Mouse (Mus musculus) adrenal gland, postnatal 4 days (tissue): Measurements from ENCODE around the gene Spdye4b. TPM values are rescaled to one million over a fixed set of nuclear protein-coding genes. Genes with fewer than 3 reads are reported as not detected.
"Not testable (repeated sequence)": the region's sequence is repeated elsewhere in the genome, so short reads cannot be mapped to it uniquely, and the experiment has no call there.

Experiments
- DNase-seq, 2 experiments: peaks; one replicate each; pipeline ENCODE4 v3.0.0; 2021 to 2022; ENCODE audit warnings: low spot score in 2 of 2, mixed read lengths in 2 of 2
- long read RNA-seq, 2 experiments: library from polyadenylated mRNA; stranded (forward); transcript quantifications; one replicate each; pipeline ENCODE4 v2.0.0; 2021
- total RNA-seq, 2 experiments: library from RNA; stranded (reverse); gene quantifications; 2 replicates each; pipeline ENCODE4 v1.2.3; 2021

The Spdye4b gene
- total RNA-seq, result not detected
- long read RNA-seq, experiment 1, result 0 reads
- long read RNA-seq, experiment 2, result 0 reads

DNA sequence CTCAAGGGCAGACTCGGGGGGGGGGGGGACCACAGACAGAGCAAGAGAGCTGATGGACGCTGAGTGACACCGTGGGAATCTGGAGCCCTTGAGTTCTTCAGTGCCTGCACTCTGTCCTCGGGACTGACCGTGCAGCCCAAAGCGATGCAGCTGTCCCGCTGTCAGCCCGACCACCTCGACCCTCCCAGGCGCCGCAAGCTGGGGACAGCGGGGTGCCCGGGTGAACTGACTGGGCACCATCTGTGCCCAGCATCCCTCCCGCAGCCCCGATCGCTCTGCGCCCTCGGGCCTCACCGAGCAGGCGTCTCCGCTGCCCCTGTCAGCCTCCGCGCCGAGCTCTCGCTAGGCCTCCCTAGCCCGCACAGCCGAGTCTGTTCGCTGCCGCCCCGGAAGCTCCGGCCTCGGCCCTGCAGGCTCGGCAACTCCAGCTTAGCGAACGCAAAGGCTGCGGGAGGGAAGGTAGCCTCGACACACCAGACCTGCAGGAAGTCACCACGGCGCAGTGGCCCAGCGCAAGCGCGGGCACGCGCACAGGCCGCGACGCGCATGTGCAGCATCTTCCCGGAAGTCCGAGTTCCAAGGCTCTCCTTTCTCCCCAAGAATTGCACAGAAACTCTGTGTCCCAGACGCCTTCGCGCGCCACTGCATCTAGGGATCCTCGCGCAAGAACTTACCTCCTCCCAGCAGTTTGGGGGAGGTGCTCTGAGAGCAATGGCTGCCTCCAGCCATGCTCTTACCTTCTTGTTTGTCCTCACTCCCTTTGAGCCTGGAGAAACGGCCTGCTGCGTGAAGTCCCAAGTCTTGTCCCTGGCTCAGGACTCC, at the start of gene Spdye4b, which contains the start of gene Rbak:
Gene Spdye4b, plus strand, starts transcription at position 763 of the 822 bp plus-strand sequence.
Gene Rbak, minus strand, starts transcription at position 521 of the 822 bp plus-strand sequence.
- DNase-seq, result peak; percentile 63 to 85

DNA sequence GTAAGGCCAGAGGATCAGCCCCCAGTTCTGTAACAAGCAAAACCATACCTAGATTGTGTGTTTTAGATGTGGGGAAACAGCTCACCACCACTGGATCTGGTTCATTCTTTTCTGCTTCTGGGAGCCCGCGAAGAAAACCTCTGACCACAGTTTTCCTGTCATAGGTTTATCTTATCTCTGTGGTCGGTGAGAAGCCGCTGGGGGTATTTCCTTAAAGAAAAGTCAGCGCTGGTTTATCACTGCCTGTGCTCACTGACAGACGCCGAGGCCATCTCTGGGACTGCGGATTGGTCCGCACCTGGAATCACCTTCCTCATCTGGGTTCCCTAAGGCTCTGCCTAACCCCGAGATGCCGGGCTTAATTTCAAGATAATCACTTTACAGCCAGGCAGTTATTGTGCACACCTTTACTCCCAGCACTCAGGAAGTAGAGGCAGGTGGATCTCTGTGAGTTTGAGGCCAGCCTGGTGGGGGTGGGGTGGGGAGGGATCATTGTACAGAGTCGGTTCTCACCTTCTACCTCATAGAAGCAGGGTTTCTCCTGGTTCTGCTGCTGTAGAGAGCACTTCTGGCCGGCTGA, 47.8 kb upstream of the Spdye4b start:
- DNase-seq, result no peak

DNA sequence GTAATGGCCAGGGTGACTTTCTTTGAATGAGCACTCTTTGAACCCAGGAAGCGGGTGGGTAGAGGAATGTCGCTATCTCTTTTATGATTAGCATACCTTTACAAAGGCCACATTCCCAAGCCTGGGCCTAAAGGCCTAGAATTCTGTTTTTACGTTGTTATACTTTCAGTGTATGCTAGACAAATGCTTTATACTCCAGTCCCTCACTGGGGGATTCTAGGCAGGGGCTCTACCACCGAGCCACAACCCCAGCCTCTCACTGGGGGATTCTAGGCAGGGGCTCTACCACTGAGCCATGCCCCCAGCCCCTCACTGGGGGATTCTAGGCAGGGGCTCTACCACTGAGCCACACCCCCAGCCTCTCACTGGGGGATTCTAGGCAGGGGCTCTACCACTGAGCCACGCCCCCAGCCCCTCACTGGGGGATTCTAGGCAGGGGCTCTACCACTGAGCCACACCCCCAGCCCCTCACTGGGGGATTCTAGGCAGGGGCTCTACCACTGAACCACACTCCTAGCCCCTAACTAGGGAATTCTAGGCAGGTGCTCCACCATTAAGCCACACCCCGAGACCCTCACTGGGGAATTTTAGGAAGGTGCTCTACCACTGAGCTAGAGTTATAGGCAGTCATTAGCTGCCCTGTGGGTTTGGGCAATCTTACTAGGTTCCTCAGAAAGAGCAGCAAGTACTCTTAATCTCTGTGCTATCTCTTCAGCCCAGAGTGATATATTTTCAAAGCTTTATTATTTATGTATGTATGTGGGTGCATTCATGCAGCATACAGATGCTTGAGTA, 46.4 kb upstream of the Spdye4b start:
- DNase-seq, result not testable (repeated sequence)

DNA sequence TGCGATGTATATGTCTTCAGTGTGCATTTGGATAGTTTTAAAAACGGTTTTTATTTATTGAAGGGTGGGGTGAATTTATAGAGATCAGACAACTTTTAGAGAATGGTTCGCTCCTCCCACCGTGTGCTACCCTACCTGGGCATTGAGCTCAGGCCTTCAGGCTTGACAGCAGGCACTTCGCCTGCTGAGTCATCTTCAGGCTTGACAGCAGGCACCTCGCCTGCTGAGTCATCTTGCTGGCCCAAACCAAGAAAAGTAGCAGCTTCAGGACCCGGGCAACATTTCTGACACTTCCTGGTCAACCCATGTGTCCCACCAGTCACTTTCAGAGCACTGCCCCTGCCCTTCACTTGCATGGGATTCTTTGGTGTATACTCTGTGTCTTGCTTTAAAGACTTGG, 45.8 kb upstream of the Spdye4b start:
- DNase-seq, result no peak

DNA sequence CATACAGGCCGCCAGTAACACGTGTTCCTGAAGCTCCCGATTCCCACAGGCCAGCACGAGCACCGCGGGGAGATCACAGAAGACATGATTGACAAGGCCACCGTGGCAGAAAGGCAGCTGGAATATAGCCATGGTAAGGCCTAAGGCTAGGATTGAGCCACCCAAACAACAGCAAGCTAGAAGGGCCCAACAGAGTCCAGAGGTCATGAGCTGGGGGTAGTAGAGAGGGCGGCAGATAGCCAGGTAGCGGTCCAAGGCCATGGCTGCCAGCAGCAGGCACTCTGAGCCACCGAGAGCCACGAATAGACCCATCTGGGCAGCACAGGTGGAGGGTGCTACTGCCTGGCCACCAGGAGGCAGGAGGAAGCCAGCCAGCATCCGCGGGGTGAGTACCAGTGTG, 43.2 kb upstream of the Spdye4b start:
- DNase-seq, result no peak

DNA sequence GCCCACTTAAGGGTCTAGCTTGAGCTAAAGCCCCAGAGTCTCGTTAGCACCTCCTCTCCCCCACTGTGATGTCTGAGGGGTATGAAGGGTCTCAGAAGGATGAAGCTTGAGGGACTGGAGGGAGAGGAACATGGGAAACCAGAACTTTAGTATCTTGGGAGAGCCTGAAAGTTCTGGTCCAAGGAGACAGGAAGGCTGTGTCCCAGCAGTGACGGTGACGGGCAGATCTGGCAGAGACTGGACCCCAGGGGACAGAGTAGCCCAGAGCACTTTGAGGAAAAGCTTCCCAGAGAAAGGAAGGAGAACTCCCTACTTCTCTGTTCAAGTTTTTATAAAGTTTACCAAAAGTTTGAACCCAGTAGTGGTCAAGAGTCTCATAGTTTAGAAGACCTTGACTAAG, 33.3 kb upstream of the Spdye4b start, which contains the start of gene Olfr718-ps1:
Gene Olfr718-ps1, minus strand, starts transcription at position 101 of the 400 bp plus-strand sequence.
- DNase-seq, result no peak

DNA sequence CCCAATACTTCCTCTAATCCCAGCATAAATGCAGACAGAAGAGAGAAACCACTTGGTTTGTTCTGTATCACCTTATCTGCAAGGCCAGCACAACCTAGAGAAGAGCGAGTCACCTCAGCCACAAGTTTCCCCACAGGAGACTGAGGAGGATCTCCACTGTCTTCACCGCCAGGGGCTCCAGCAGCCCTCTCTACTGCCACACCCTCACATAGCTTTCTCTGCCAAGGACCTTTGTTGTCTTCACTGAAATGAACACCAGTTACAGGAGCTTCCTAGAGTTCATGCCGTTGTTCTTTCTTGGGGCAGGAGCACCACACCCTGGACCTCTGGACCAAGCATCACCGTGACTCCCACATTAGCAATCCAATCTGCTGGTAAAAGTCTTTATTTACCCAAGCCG, 32.2 kb upstream of the Spdye4b start:
- DNase-seq, result no peak

DNA sequence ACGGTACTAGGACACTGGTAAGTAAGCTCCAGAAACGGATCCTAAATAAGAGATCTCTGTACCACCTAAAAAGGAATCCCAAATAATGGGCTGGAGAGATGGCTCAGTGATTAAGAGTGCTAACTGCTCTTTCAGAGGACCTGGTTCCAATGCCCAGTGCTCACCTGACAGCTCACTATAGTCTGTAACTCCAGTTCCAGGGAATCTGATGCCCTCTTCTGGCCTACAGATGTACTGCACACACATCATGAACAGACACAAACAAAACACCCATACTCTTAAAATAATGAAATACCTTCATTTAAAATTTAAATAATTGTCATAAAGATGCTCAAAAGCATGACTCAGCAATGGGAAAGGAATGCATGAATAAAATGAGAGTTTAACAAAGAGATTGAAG, 31.3 kb upstream of the Spdye4b start:
- no peak for DNase-seq

DNA sequence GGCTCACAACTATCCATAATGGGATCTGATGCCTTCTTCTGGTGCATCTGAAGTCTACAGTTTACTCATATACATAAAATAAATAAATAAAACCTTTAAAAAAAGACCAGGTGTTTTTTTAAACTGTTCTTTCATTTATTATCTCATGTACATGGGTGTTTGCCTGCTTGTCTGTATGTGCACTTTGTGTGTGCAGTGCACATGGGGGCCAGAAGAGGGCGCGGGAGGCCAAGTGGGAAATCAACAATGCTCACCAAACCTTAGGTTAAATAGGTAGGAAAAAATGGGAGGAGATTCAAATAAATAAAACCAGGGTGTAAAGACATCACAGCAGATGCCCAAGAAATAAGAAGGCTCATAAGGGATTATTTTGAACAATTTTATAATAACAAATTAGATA, 30.8 kb upstream of the Spdye4b start:
- DNase-seq, result no peak

DNA sequence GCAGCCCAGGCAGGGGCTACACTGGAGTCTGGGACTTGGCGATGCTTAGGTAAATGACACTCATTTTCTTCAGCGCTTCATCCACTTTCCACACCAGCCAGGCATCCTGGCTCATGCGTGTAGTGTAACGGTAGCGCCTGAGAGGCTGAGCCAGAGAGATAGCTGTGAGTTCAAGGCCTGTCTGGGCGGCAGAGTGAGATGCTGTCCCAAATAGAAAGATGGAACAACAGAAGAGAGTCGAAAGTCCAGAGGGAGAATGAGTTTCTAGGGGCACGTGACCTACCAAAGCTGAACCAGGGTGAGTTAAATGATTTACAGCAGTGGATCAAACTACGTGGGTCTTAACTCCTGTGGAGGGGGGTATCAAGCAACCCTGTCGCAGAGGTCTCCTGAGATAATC, 27.1 kb upstream of the Spdye4b start:
- no peak for DNase-seq

DNA sequence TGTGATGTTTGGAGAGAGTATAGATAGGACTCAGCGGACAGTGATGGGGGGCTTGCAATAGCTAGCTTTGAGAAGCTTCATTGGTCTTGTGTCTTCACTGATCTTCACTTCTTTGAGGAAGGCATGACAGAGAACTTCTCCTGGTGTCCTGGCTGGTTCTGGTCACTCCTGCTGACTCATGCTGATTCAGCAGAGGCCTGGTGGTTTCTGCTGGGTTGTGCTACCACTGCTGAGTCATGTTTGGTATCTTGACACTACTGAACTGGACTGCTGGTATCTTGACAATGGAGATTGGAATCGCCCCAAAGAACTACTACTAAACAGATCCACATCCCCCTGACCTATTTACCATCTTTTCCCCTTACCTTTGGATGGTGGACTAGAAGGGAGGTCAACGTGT, 25.3 kb upstream of the Spdye4b start:
- no peak for DNase-seq

DNA sequence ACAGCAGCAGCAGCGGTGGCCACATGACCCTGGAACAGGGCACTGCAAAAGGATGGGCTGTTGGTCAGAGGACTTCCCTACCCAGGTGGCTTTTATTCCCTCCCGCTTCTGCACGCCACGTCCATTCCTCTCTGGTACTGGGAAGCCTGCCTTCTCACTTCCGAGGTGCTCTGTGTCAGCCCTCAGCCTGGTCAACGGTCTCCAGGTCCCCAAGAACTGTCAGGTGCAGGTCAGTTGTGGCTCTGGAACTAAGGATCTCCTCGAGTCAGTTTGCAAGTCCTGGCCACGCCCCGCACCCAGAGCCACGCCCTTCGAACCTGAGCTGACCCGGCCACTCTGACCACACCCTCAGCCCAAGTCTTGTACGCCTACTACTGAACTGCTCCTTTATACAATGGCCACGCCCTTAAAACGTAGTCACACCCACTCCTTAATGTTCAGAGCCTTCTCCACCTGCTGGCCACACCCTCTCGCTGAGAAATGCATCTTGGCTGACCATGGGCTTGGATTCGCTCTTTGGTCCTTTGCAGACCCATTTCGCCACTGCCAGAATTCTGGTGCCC, 15.2 kb upstream of the Spdye4b start:
- DNase-seq, result no peak

DNA sequence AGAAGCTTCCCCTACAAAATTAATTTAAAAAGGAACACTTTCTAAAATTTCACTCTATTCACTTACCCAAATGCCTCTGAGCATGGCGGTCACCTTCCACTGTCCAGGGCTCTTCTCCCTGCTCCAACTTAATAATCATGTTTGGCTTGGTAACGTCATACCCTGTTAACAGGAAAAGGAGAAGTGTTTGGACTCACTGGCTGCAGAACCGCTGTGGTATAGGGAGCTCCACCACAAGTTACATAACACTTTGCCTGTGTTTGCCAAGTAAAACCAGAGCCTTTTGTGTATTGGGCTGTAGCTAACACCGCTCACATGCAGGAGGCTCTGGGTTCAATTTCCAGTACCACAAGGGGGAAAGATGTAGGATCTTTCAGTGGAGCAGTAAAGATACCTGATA, 4.8 kb upstream of the Spdye4b start:
- DNase-seq, result no peak

DNA sequence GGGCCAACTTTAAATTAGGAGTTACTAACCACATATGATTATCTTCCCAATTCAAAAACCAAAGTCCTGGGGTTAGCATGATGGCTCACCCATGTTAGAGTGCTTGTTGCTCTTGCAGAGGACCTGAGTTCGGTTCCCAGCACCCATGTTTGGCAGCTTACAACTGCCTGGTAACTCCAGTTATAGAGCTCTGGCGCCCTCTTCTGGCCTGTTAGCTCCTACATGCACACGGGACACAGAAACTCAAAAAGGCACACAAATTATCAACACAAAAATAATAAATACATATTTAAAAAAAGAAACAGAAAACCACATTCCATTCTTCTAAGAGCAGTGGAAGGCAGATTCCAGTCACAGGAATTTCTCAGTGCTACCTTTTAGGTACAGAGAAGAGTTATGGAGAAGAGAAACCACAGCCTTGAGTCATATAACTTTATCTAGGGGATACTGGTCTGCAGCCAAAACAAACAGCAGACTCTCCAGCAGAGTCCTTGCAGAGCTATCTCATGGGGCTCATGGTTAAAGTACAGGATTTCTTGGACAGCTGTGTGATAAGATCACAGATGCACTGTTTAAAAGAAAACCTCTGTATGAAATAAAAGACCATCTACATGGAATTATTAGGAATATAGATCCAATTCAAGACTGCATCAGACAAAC, 3.1 kb upstream of the Spdye4b start:
- DNase-seq, result no peak

DNA sequence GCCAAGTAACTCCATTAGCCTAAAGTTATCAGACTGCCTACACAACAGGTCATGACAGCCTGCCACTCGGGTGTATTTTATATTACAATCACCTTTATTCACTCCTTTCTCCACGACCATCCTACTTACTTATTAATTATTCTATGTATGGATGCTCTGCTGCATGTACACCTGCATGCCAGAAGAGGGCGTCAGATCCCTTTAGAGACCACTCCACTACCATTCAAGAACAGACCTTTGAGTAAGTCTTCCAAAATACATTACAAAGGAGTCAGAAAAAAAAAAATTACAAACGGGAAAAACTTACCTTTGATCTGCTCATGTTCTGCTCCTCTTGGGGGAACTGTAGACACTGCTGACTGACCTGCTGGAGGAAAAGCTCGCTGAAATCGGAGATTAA, 1.6 kb upstream of the Spdye4b start:
- no peak for DNase-seq

DNA sequence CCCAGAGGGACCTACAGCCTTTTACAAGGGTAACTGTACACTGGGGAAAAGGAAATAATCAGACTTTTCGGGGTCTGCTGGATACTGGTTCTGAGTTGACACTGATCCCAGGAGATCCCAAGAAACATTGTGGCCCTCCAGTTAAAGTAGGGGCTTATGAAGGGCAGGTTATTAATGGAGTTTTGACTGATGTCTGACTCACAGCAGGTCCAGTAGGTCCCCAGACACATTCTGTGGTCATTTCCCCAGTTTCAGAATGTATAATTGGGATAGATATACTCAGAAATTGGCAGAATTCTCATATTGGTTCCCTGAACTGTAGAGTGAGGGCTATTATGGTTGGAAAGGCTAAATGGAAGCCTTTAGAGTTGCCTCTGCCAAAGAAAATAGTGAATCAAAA, 7.2 kb downstream of the Spdye4b start:
- DNase-seq, result not testable (repeated sequence)

DNA sequence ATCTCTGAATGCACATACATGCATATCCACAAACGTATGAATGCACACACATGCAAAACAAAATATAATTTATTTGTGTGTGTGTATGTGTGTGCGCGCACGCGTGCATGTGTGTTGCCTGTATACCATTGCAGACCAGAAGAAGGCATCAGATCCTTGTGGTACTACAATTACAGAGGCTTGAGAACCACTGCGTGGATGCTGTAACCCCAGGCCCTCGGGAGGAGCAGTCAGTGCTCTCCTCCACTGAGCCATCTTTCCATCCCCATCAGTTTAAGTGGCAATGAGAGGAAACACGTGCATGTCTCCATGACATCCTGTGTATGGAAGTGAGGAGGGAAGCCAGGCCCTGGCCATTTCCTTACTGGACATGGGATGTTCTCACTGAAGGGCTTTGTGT, 12.0 kb downstream of the Spdye4b start:
- DNase-seq, result no peak

DNA sequence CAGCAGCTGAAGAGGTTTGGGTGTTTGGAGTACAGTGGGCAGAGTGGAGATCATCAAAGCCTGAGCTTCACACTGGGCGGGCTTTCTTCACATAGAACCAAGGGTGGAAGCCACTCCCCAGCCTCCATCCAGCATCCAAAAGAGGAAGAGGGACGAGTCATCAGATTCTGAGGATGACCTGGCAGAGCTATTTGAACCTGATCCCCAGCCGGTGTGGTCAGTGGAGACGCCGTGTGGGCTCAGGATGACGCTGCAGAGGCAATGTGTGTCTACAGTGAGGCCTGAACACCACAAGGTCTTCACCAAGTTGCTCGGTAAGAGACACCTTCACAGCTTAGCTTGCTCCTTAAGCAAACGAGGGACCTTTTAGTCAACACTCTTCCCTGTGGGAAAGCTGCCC, 13.9 kb downstream of the Spdye4b start:
- not testable (repeated sequence) for DNase-seq

DNA sequence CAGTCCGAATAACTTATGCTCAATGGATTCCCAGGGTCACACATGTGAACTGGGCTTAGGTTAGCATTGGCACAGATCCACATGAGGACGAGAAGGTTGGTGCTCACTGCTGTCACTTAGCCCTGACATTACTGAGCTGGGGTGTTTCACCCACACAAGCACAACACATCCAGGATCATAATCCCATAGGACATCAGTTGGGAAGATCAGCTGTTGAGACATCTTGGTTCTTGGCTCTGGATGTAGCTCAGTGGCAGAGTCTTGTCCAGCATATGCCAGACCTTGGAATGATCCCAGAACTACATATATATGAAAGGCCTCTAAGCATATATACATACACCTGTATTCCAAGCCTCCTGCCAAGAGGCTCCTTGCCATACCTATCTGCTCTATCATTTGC, 14.3 kb downstream of the Spdye4b start:
- DNase-seq, result no peak

DNA sequence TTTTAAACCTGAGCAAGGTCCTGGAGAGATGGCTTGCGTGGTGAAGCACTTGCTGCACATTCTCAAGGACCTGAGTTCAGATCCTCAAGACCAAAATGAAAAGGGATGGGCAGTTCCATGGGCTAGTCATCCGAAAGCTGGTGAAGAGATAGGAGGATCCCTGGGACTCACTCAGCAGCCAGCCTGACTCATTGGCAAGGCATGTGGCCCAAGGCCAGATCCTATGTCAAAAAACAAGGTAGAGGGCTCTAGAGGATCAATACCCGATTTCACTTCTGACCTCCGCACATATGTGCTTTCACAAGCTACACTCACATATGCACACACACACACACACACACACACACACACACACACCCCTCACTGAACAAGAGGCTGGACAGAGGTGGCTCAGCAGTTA, 15.7 kb downstream of the Spdye4b start:
- no peak for DNase-seq

DNA sequence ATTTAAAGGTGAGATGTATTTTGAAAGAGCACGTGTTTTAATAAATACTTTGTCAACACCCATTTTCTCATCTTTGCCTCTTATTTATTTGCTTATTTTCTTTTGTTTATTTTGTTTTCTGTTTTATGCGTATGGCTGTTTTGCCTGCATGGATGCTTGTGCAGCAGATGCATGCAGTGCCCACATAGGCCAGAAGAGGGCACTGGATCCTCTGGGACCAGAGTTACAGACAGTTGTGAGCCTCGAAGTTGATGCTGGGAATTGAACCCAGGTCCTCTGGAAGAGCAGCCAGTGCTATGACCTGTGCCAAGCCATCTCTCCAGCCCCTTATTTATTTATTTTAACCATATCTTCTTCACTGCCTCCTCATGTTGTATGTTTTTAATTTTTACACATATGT, 24.2 kb downstream of the Spdye4b start:
- no peak for DNase-seq
